Mouse (Mus musculus): ENCODE measurements around the gene Lrrc10b. TPM values are rescaled to one million over a fixed set of nuclear protein-coding genes. Genes with fewer than 3 reads are reported as not detected.

The Lrrc10b gene
- polyA plus RNA-seq, 1 experiment from 2014 or later = 0.06 TPM

DNA sequence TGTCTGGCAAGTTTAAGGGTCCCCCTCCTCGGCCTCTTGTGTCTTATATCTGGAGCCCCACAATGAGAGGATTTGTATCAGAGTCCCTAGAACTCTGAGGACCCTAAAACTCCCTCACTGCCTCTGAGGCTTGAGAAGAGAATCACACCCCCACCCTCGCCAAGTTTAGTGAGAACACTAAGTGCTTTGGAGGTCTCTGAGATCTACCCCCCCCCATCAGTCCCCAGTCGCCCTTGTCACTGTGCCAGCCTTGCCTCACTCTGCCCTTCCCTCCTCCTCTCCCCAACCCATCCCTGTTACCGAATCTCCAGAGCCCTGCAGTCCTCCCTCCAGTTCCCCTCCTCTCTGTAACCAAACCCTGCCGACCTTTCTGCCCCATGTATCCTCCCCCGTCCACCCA, 30.5 kb downstream of the Lrrc10b start:
- ATAC-seq (ENCODE audit: low read depth) = no peak
- Histone ChIP-seq H3K4me3 (replicated peaks) (no peak overlapping the region), H3K36me3 (no peaks in the 10 kb centered on the region), H3K4me2 (no peak overlapping the region), H3K27ac (no peak overlapping the region), H3K9ac (no peak overlapping the region), H3K9me3 (replicated peaks) (no peaks in the 10 kb centered on the region), H3K27me3 (peaks cover 46% of the 10 kb centered on the region), H3K4me1 (replicated peaks) (peaks cover 13% of the 10 kb centered on the region)
- 30% methylated on average over 6 of the region's 6 CpGs for WGBS (ENCODE audit: insufficient replicate concordance)
- no peak for DNase-seq

DNA sequence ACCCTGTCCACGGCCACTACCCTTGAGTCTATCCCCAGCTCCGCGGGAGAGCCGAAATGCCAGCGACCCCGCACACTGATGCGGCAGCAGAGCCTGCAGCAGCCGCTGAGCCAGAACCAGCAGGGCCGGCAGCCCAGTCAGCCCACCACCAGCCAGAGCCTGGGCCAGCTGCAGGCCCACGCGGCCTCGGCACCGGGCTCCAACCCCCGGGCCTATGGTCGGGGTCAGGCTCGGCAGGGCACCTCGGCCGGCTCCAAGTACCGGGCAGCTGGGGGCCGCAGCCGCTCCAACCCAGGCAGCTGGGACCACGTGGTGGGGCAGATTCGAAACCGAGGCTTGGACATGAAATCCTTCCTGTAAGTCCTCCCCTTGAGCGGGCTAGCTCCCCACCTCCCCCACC, 31.0 kb downstream of the Lrrc10b start:
- H3K27me3 ChIP-seq = peaks cover 51% of the 10 kb centered on the region
- no peak overlapping the region for H3K27ac ChIP-seq

DNA sequence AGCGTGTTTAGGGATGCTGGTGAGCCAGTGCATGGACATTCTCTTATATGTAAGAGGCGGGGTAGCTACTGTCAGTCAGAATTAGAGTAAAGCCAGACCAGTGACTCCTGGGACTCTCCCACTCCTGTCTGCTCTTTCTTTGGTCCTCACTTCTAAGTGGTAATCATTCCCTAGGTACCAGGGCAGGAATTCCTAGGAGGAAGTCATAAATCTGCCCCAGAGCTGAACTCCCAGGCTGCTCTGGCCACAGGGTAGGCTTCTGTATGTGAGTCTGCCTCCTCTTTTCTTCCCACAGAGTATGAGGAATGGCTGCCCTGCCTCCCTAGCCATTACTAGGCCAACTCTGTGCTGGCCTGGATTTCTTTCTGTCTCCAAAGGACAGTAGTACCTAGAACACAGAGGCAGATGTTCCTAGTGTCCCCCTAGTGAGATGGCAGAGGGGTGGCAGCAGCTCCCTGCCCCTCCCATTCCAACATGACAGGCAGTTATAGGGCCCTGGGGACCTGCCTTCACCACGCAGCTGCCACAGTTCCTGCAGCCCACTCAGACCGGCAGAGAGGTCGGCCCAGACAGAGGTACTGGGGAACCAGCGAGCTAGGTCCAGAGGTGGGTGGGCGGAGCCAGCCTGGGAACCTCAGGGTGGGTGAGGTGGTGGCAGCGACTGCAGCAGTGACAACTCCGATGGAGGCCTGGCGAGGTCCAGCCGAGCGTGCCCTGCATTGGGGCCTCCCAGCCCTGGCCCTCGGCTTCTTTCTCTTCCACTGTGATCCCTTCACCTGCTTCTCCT, 31.6 kb downstream of the Lrrc10b start:
- Histone ChIP-seq H3K4me3 (replicated peaks) (no peak overlapping the region), H3K36me3 (no peaks in the 10 kb centered on the region), H3K4me2 (no peak overlapping the region), H3K4me1 (replicated peaks) (peaks cover 2% of the 10 kb centered on the region), H3K9ac (no peak overlapping the region), H3K27me3 (peaks cover 57% of the 10 kb centered on the region), H3K9me3 (replicated peaks) (no peaks in the 10 kb centered on the region), H3K27ac (no peak overlapping the region)
- no peak for ATAC-seq (ENCODE audit: low read depth)
- WGBS (ENCODE audit: insufficient replicate concordance) = 40% methylated on average over 13 of the region's 13 CpGs
- no peak for DNase-seq

More for the DNA sequence above, 31.0 kb downstream of the Lrrc10b start:
- no peak for ATAC-seq (ENCODE audit: low read depth)
- Histone ChIP-seq H3K9me3 (replicated peaks) (no peaks in the 10 kb centered on the region), H3K4me1 (replicated peaks) (peaks cover 8% of the 10 kb centered on the region), H3K36me3 (no peaks in the 10 kb centered on the region), H3K4me2 (no peak overlapping the region), H3K4me3 (replicated peaks) (no peak overlapping the region), H3K9ac (no peak overlapping the region)
- no peak for DNase-seq
- whole genome bisulfite sequencing (ENCODE audit: insufficient replicate concordance) = 42% methylated on average over 25 of the region's 25 CpGs

DNA sequence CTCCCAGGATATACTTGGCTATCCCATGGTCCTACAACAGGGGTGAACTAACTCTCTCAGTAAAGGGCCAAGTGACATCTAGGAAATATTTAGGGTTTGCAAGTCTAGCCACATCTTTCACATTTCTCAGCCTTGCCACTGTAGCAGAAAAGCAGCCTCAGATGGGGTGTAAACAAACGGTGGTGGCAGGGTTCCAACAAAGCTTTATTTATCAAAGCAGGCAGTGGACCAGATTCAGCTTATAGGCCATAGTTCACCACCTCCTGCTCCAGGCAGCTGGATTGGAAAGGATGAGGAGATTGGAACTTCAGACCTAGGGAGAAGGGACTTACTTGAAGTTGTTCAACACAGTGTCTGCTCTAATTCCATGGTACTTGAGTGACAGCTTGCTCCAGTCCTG, 32.5 kb downstream of the Lrrc10b start:
- no peak for DNase-seq
- H3K36me3 ChIP-seq = no peaks in the 10 kb centered on the region
- no peak for ATAC-seq (ENCODE audit: low read depth)
- H3K27ac ChIP-seq = no peak overlapping the region
- WGBS (ENCODE audit: insufficient replicate concordance) = 50% methylated on average over 1 of the region's 1 CpGs
- H3K4me3 ChIP-seq (replicated peaks) = no peak overlapping the region
- no peak overlapping the region for H3K4me2 ChIP-seq
- H3K9me3 ChIP-seq (replicated peaks) = no peaks in the 10 kb centered on the region
- H3K4me1 ChIP-seq (replicated peaks) = no peaks in the 10 kb centered on the region
- H3K27me3 ChIP-seq = peaks cover 63% of the 10 kb centered on the region
- no peak overlapping the region for H3K9ac ChIP-seq

DNA sequence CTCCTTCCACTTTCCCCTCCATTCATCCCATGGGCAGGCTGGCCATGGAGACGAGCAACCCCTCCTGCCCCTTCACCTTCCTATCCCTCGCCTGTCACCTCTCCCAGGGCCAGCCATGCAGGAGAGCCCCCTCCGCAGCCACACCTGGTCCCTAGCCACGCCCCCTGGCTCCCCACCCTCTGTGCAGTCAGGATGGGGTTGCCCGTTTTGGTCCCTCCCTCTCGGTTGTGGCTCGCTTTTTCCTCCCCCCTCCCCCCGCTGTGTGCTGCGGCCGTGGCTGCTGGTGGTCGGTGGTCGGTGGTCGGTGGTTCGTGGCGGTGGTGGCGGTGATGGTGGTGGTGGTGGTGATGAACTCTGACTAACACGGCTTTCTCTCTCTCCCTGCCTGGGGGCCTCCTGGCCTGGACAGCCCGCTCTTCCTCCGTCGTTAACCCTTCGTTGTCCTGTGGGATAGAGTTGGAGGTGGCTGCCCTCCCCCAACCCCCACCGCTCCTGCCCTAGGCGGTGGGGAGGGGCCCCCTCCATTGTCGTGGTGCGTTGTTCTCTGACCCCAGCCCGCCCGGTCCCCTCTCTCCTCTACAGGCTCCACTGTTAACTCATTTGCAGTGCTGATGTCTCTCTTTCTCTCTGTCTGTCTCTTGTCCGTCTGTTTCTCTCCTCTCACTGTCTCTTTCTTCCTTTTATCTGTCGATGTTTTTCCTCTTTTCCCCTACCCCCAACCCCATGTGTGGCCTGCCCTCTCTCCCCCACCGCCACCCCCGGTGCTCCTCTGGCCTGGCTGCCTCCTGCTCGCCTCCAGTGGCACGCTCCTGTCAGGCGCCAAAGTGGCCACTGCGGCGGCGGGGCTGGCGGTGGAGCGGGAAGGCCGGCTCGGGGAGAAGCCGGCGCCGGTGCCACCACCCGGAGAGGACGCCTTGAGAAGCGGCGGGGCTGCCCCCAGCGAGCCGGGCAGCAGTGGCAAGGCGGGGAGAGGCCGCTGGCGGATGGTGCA, 35.0 kb downstream of the Lrrc10b start:
- Histone ChIP-seq H3K27me3 (peaks cover 70% of the 10 kb centered on the region), H3K9ac (no peak overlapping the region), H3K9me3 (replicated peaks) (no peaks in the 10 kb centered on the region), H3K4me3 (replicated peaks) (no peak overlapping the region), H3K27ac (no peak overlapping the region), H3K4me2 (peak overlapping the region; percentile 38), H3K36me3 (no peaks in the 10 kb centered on the region), H3K4me1 (replicated peaks) (no peaks in the 10 kb centered on the region)
- WGBS (ENCODE audit: insufficient replicate concordance) = 6% methylated on average over 45 of the region's 53 CpGs
- ATAC-seq (ENCODE audit: low read depth) (no peak), DNase-seq (no peak)

DNA sequence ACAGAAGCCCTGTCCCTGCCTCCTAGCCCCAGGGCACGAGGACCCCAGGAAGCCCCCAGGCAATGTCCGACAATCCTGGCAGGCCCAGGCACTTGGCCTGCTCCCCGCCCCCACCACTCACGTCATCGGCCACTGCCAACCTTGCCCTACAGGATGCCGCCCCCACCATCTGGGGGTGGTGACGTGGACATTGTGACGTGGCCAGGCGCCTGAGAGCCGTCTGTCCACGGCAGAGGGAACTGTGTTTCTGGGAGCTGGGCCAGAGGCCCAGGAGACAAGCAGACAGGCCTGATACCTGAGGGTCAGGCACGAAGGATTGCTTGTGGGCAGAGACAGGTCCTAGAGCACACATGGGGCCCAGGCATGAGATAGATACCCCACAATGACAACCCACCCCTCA, 39.8 kb downstream of the Lrrc10b start:
- H3K4me2 ChIP-seq = no peak overlapping the region
- 56% methylated on average over 12 of the region's 12 CpGs for WGBS (ENCODE audit: insufficient replicate concordance)
- H3K9ac ChIP-seq = no peak overlapping the region
- no peak for DNase-seq
- H3K4me1 ChIP-seq (replicated peaks) = no peaks in the 10 kb centered on the region
- no peak overlapping the region for H3K27ac ChIP-seq
- H3K4me3 ChIP-seq (replicated peaks) = no peak overlapping the region
- peaks cover 59% of the 10 kb centered on the region for H3K27me3 ChIP-seq
- no peak for ATAC-seq (ENCODE audit: low read depth)
- no peaks in the 10 kb centered on the region for H3K36me3 ChIP-seq
- H3K9me3 ChIP-seq (replicated peaks) = no peaks in the 10 kb centered on the region

DNA sequence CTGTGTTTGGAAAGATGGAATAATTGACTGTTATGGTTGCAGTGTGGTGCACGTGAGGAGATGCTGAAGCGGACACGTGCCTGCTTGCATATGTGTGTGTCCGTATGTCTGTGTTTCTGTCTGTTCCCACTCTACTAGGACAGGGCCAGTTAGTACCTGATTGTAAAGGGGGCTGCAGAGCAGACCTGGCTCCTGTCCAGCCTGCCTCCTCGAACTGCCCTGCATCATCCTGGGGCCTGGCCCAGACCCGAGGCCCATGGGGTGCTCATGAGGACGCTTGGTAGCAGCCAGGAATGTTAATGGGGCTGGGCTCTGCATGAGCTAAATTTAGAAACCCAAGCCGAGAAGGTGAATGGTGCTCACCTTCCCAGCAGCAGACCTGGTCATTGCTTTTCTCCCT, 40.4 kb downstream of the Lrrc10b start:
- H3K9ac ChIP-seq = no peak overlapping the region
- no peaks in the 10 kb centered on the region for H3K9me3 ChIP-seq (replicated peaks)
- H3K36me3 ChIP-seq = no peaks in the 10 kb centered on the region
- H3K4me1 ChIP-seq (replicated peaks) = no peaks in the 10 kb centered on the region
- no peak overlapping the region for H3K27ac ChIP-seq
- DNase-seq (no peak), ATAC-seq (ENCODE audit: low read depth) (no peak)
- no peak overlapping the region for H3K4me2 ChIP-seq
- WGBS (ENCODE audit: insufficient replicate concordance) = 43% methylated on average over 8 of the region's 8 CpGs
- peaks cover 56% of the 10 kb centered on the region for H3K27me3 ChIP-seq
- no peak overlapping the region for H3K4me3 ChIP-seq (replicated peaks)

DNA sequence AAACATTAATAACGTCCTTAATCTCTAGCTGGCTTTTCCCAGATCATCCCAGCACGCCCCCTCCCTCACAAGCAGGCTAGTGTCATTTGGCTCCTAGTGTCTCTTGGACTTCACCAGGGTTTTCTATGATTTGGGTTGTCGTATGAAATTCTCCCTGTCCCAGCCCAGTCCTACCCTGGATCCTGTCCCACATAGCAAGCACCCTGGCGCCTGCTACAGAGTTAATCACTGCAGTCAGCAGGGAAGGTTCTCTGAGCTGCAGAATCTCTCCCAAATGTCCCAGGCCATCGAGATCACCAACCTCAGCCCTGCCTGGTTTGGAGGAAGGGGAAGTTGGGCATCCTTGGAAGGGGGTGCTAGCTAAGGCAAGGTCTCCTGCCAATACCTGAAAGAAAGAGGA, 41.8 kb downstream of the Lrrc10b start:
- WGBS (ENCODE audit: insufficient replicate concordance) = 31% methylated on average over 5 of the region's 5 CpGs
- Histone ChIP-seq H3K27me3 (peaks cover 42% of the 10 kb centered on the region), H3K4me2 (no peak overlapping the region), H3K9ac (no peak overlapping the region), H3K4me1 (replicated peaks) (no peaks in the 10 kb centered on the region), H3K9me3 (replicated peaks) (no peaks in the 10 kb centered on the region), H3K36me3 (no peaks in the 10 kb centered on the region), H3K4me3 (replicated peaks) (no peak overlapping the region), H3K27ac (no peak overlapping the region)
- ATAC-seq (ENCODE audit: low read depth) (no peak), DNase-seq (no peak)

DNA sequence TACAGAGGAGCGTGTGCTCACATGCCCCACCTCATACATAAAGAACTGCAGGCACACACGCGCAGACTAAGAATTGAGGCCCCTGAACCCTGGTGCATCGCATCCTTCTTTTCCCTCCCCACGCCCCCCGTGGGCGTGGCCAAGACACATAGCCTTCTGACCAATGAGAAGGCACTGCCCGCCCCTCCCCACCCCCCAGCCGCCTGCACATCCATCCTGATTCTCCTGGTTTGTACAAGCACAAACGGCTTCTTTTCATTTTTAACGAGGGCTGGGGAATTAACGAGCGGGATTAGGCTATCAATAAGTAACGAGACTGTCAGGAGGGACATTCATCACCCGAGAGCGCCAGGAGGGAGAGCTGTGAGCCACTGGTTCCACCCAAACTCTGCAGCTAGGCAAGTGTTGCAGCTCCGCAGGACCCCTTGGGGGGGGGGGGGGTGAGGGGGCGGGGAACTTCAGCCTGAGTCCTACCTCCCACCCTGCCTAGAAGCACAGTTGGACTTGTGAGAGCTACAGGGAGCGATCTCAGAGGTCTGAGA, 43.5 kb downstream of the Lrrc10b start:
- Histone ChIP-seq H3K27me3 (peaks cover 29% of the 10 kb centered on the region), H3K4me1 (replicated peaks) (no peaks in the 10 kb centered on the region), H3K4me3 (replicated peaks) (no peak overlapping the region), H3K36me3 (no peaks in the 10 kb centered on the region), H3K4me2 (no peak overlapping the region), H3K9me3 (replicated peaks) (no peaks in the 10 kb centered on the region), H3K9ac (no peak overlapping the region), H3K27ac (no peak overlapping the region)
- DNase-seq (no peak), ATAC-seq (ENCODE audit: low read depth) (no peak)
- 5% methylated on average over 16 of the region's 19 CpGs for WGBS (ENCODE audit: insufficient replicate concordance)

Measured in liver, embryonic 13.5 days (tissue).